Mouse (Mus musculus) MEL (cell line): ENCODE results near the gene Chst8. TPM values are rescaled to one million over a fixed set of nuclear protein-coding genes. Genes with fewer than 3 reads are reported as not detected.

ENCODE experiments used
- DNase-seq: peaks from one replicate; pipeline ENCODE4 v3.0.0; 2011; ENCODE audit warnings: low read depth, low spot score
- H3K27ac ChIP-seq: 2 replicates; pipeline ENCODE4 v1.5.1; 2012; ENCODE audit warnings: low read depth, mild to moderate bottlenecking, control low read depth, low read length, moderate library complexity; ENCODE audit not compliant: control insufficient read depth
- H3K27me3 ChIP-seq, 2 experiments: fragments of 150-350 bp in 1 of 2; sonication (generic) in 1 of 2; 2 replicates each; pipeline ENCODE4 v1.6.1; 2012; ENCODE audit warnings: low read length in 2 of 2, mild to moderate bottlenecking in 2 of 2, improper control_type of control experiment in 1 of 2, moderate library complexity in 1 of 2; ENCODE audit not compliant: insufficient read depth in 2 of 2, control insufficient read depth in 1 of 2
- H3K36me3 ChIP-seq, 2 experiments: 2 replicates each; pipeline ENCODE4 v1.6.1; 2012 to 2014; ENCODE audit warnings: low read length in 2 of 2, improper control_type of control experiment in 1 of 2, inconsistent platforms in 1 of 2, mild to moderate bottlenecking in 1 of 2; ENCODE audit not compliant: insufficient read depth in 2 of 2, control insufficient read depth in 1 of 2
- H3K4me1 ChIP-seq, 2 experiments: fragments of 150-350 bp in 1 of 2; sonication (generic) in 1 of 2; 2 replicates each; pipeline ENCODE4 v1.6.1; 2012; ENCODE audit warnings: low read length in 2 of 2, improper control_type of control experiment in 1 of 2, mild to moderate bottlenecking in 1 of 2; ENCODE audit not compliant: insufficient read depth in 2 of 2, control insufficient read depth in 1 of 2
- H3K4me3 ChIP-seq, 2 experiments: fragments of 150-350 bp in 1 of 2; sonication (generic) in 1 of 2; 2 replicates each; pipeline ENCODE4 v1.5.1; 2012; ENCODE audit warnings: low read depth in 2 of 2, low read length in 2 of 2, mild to moderate bottlenecking in 2 of 2, moderate library complexity in 2 of 2, control low read depth in 1 of 2, improper control_type of control experiment in 1 of 2; ENCODE audit not compliant: control insufficient read depth in 1 of 2, insufficient read depth in 1 of 2
- H3K79me2 ChIP-seq: 2 replicates; pipeline ENCODE4 v1.6.1; 2012; ENCODE audit warnings: mild to moderate bottlenecking, low read length, moderate library complexity; ENCODE audit not compliant: control insufficient read depth, poor library complexity, insufficient read depth
- H3K9ac ChIP-seq: 2 replicates; pipeline ENCODE4 v1.6.1; 2012; ENCODE audit warnings: low read depth, mild to moderate bottlenecking, control low read depth, low read length, moderate library complexity; ENCODE audit not compliant: control insufficient read depth, poor library complexity, severe bottlenecking
- H3K9me3 ChIP-seq: fragments of 150-350 bp; sonication (generic); replicated peaks from 2 replicates; pipeline ENCODE4 v1.6.1; 2012; ENCODE audit warnings: mild to moderate bottlenecking, low read length, improper control_type of control experiment, moderate library complexity; ENCODE audit not compliant: insufficient read depth
- BHLHE40 ChIP-seq: IDR thresholded peaks from 2 replicates; pipeline ENCODE4 v1.6.1; 2012; ENCODE audit warnings: low read depth, mild to moderate bottlenecking, inconsistent platforms, low read length, improper control_type of control experiment, borderline replicate concordance
- E2F4 ChIP-seq: IDR thresholded peaks from 2 replicates; pipeline ENCODE4 v1.6.1; 2011; ENCODE audit warnings: low read depth, low read length, improper control_type of control experiment, borderline replicate concordance
- ELF1 ChIP-seq: IDR thresholded peaks from 2 replicates; pipeline ENCODE4 v1.6.1; 2014; ENCODE audit warnings: low read depth, mild to moderate bottlenecking, inconsistent platforms, low read length, improper control_type of control experiment, moderate library complexity
- EP300 ChIP-seq, 2 experiments: IDR thresholded peaks; 2 replicates each; pipeline ENCODE4 v1.6.1; 2011; ENCODE audit warnings: improper control_type of control experiment in 2 of 2, low read length in 2 of 2, low read depth in 1 of 2, mild to moderate bottlenecking in 1 of 2
- ETS1 ChIP-seq: IDR thresholded peaks from 2 replicates; pipeline ENCODE4 v1.6.1; 2012; ENCODE audit warnings: low read depth, mild to moderate bottlenecking, inconsistent platforms, low read length, improper control_type of control experiment, moderate library complexity
- GABPA ChIP-seq: IDR thresholded peaks from 2 replicates; pipeline ENCODE4 v1.6.1; 2012; ENCODE audit warnings: low read depth, mild to moderate bottlenecking, inconsistent platforms, low read length, improper control_type of control experiment, moderate library complexity
- GATA1 ChIP-seq: IDR thresholded peaks from 2 replicates; pipeline ENCODE4 v1.6.1; 2011; ENCODE audit warnings: low read depth, low read length, improper control_type of control experiment
- JUND ChIP-seq: IDR thresholded peaks from 2 replicates; pipeline ENCODE4 v1.6.1; 2011; ENCODE audit warnings: low read depth, mild to moderate bottlenecking, improper control_type of control experiment, low read length
- KAT2A ChIP-seq: conservative IDR thresholded peaks from 2 replicates; pipeline ENCODE4 v1.6.1; 2012; ENCODE audit warnings: low read depth, low read length, improper control_type of control experiment, inconsistent platforms
- MAFK ChIP-seq: IDR thresholded peaks from 2 replicates; pipeline ENCODE4 v1.6.1; 2011; ENCODE audit warnings: low read depth, mild to moderate bottlenecking, low read length, improper control_type of control experiment, borderline replicate concordance
- MAZ ChIP-seq: IDR thresholded peaks from 2 replicates; pipeline ENCODE4 v1.6.1; 2012; ENCODE audit warnings: low read depth, mild to moderate bottlenecking, inconsistent platforms, low read length, improper control_type of control experiment
- MEF2A ChIP-seq: IDR thresholded peaks from 2 replicates; pipeline ENCODE4 v1.6.1; 2014; ENCODE audit warnings: low read depth, mild to moderate bottlenecking, inconsistent platforms, low read length, improper control_type of control experiment; ENCODE audit not compliant: poor library complexity, insufficient replicate concordance, severe bottlenecking; ENCODE audit errors: extremely low read depth
- MXI1 ChIP-seq: IDR thresholded peaks from 2 replicates; pipeline ENCODE4 v1.6.1; 2011; ENCODE audit warnings: mild to moderate bottlenecking, low read depth, low read length, improper control_type of control experiment
- POLR2AphosphoS2 ChIP-seq: IDR thresholded peaks from 2 replicates; pipeline ENCODE4 v1.6.1; 2011; ENCODE audit warnings: low read length, improper control_type of control experiment
- SMC3 ChIP-seq: IDR thresholded peaks from 2 replicates; pipeline ENCODE4 v1.6.1; 2011; ENCODE audit warnings: low read depth, low read length, improper control_type of control experiment
- TAL1 ChIP-seq: IDR thresholded peaks from 2 replicates; pipeline ENCODE4 v1.6.1; 2012; ENCODE audit warnings: mild to moderate bottlenecking, inconsistent platforms, low read length, moderate library complexity, mixed read lengths
- UBTF ChIP-seq: IDR thresholded peaks from 2 replicates; pipeline ENCODE4 v1.6.1; 2012; ENCODE audit warnings: low read depth, mild to moderate bottlenecking, inconsistent platforms, low read length, improper control_type of control experiment, moderate library complexity, borderline replicate concordance; ENCODE audit not compliant: insufficient read depth
- USF1 ChIP-seq: IDR thresholded peaks from 2 replicates; pipeline ENCODE4 v1.6.1; 2014; ENCODE audit warnings: low read depth, mild to moderate bottlenecking, inconsistent platforms, low read length, improper control_type of control experiment, moderate library complexity
- USF2 ChIP-seq, 2 experiments: IDR thresholded peaks; 2 replicates each; pipeline ENCODE4 v1.6.1; 2011 to 2012; ENCODE audit warnings: improper control_type of control experiment in 2 of 2, low read length in 2 of 2, borderline replicate concordance in 1 of 2, inconsistent platforms in 1 of 2, low read depth in 1 of 2, mild to moderate bottlenecking in 1 of 2; ENCODE audit not compliant: insufficient read depth in 1 of 2
- ZNF384 ChIP-seq: IDR thresholded peaks from 2 replicates; pipeline ENCODE4 v1.6.1; 2012; ENCODE audit warnings: low read depth, mild to moderate bottlenecking, inconsistent platforms, low read length, improper control_type of control experiment
- polyA plus RNA-seq, 2 experiments: library from polyadenylated mRNA; stranded (reverse) in 1 of 2; unstranded in 1 of 2; fragments of >175 nt in 1 of 2; fragments of >200 nt in 1 of 2; gene quantifications; 2 replicates each; pipeline versions ENCODE4 v1.2.1 to v1.2.4; 2012; ENCODE audit warnings: low replicate concordance in 2 of 2, low read depth in 1 of 2; ENCODE audit not compliant: insufficient read length in 2 of 2, insufficient read depth in 1 of 2, missing spikeins in 1 of 2
- total RNA-seq: library from RNA; depleted of rRNA; stranded (reverse); fragments of 300-350 nt; gene quantifications from 2 replicates; pipeline ENCODE4 v1.2.3, GENCODE M21; 2012

Gene Chst8
- total and polyA plus RNA-seq, 3 experiments = not detected

DNA sequence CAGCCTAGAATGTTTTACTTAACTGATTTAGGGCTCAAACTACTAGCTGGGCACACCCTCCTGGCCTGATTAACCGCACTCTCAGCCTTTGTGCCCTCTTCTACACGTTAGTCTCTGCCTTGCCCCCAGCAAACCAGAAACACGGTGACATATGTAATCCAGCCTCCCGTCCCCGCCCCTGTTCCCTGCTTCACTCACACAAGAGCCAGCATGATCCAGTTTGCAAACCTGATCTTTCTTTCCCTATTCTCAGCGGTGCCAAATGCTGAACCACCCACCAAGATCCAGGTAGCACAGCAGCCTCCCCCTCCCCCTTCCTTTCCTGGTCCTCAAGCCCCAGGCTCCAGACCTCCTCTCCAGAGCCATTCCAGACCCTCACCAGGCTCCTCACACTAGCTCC, 169.2 kb downstream of the Chst8 start:
- no peaks in the 10 kb centered on the region for H3K36me3 ChIP-seq
- no peaks in the 10 kb centered on the region for H3K4me1 ChIP-seq
- no peak for DNase-seq
- TF ChIP-seq ZNF384 (no peak), MEF2A (no peak), MXI1 (no peak), GABPA (no peak), POLR2AphosphoS2 (no peak), EP300 (IDR thresholded peaks at IDR 0.05; ENCODE audit: low read depth in 1 of 2, low read length in 2 of 2) (no peak), TAL1 (no peak)
- no peaks in the 10 kb centered on the region for H3K27me3 ChIP-seq
- no peak overlapping the region for H3K9ac ChIP-seq
- no peaks in the 10 kb centered on the region for H3K79me2 ChIP-seq
- no peaks in the 10 kb centered on the region for H3K9me3 ChIP-seq
- no peak overlapping the region for H3K27ac ChIP-seq
- H3K4me3 ChIP-seq = no peak overlapping the region

DNA sequence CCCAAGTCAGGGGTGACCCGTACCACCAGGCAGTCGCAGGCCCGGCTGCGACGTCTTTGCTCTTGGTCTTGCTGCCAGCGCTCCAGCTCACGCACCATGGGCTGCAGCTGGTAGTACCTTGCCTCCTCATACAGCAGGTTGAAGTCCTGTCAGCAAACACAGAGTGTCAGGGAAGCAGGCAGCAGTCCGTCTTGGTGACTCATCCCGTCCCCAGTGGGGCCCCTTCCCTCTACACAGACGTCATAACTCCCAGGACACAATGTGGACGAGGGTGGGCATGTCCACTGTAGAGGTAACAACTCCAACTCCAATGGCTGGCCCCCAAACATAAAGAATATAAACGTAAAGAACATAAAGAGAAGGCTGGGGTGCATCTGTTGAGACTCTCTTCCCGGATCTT, 170.5 kb downstream of the Chst8 start:
- no peak overlapping the region for H3K9ac ChIP-seq
- no peak overlapping the region for H3K4me3 ChIP-seq
- DNase-seq = no peak
- H3K79me2 ChIP-seq = no peaks in the 10 kb centered on the region
- no peak overlapping the region for H3K27ac ChIP-seq
- no peaks in the 10 kb centered on the region for H3K4me1 ChIP-seq
- H3K27me3 ChIP-seq = no peaks in the 10 kb centered on the region
- H3K36me3 ChIP-seq = no peaks in the 10 kb centered on the region
- no peaks in the 10 kb centered on the region for H3K9me3 ChIP-seq
- TF ChIP-seq USF1 (no peak), KAT2A (no peak), MAFK (no peak), SMC3 (no peak), MXI1 (no peak), EP300 (IDR thresholded peaks at IDR 0.05; ENCODE audit: low read depth in 1 of 2, low read length in 2 of 2) (no peak), GATA1 (no peak), TAL1 (no peak), ZNF384 (no peak), E2F4 (no peak), ETS1 (no peak), USF2 (IDR thresholded peaks at IDR 0.05; ENCODE audit: borderline replicate concordance in 1 of 2, insufficient read depth in 1 of 2, low read depth in 1 of 2, low read length in 2 of 2) (no peak), UBTF (no peak), JUND (no peak), BHLHE40 (no peak), ELF1 (no peak), MAZ (no peak)
